Mouse (Mus musculus) liver, adult 2 months (tissue): ENCODE results near the gene Aplnr.

ENCODE experiments used
- CTCF ChIP-seq: fragments of 200-500 bp; IDR thresholded peaks from 2 replicates; pipeline ENCODE4 v1.5.1; 2011; ENCODE audit warnings: low read depth, low read length, control low read depth
- POLR2A ChIP-seq: fragments of 200-500 bp; IDR thresholded peaks from 2 replicates; pipeline ENCODE4 v1.6.1; 2011; ENCODE audit warnings: low read length, control low read depth; ENCODE audit not compliant: insufficient read depth; ENCODE audit errors: extremely low read depth

GRCm38 (mm10) chr2:85151233-85151632, 15.2 kb downstream of the Aplnr start:
- no peak for TF ChIP-seq CTCF
- no peak for TF ChIP-seq POLR2A
